Mouse (Mus musculus) cerebellum, adult 2 months (tissue): ENCODE results near the gene Src.

ENCODE experiments used
- CTCF ChIP-seq: fragments of 200-500 bp; IDR thresholded peaks from 2 replicates; pipeline ENCODE4 v1.5.1; 2011; ENCODE audit warnings: low read depth, mild to moderate bottlenecking, control low read depth, low read length, moderate library complexity, borderline replicate concordance; ENCODE audit not compliant: insufficient read depth
- POLR2A ChIP-seq: fragments of 200-500 bp; IDR thresholded peaks from 2 replicates; pipeline ENCODE4 v1.6.1; 2011; ENCODE audit warnings: low read length, control low read depth, borderline replicate concordance; ENCODE audit not compliant: insufficient read depth

- TF ChIP-seq POLR2A (no peak), CTCF (no peak)
Observed at GRCm38 (mm10) chr2:157459736-157460135, 41.5 kb downstream of the Src start.
